Mouse (Mus musculus) neural tube, embryonic 13.5 days (tissue): Measurements from ENCODE around the gene St7. TPM values are rescaled to one million over a fixed set of nuclear protein-coding genes. Genes with fewer than 3 reads are reported as not detected.

ENCODE experiments used
- ATAC-seq: fragments of 200-750 bp; cut with Nextera tagmentation; 2 replicates; pipeline ENCODE4 v1.8.0; 2017; ENCODE audit warnings: low read depth, mild to moderate bottlenecking, moderate TSS enrichment, moderate library complexity
- H3K27ac ChIP-seq: fragments of 300-500 bp; sonication (generic); replicated peaks from 2 replicates; pipeline ENCODE4 v1.5.1; 2015; ENCODE audit warnings: moderate library complexity, mild to moderate bottlenecking, inconsistent platforms
- H3K27me3 ChIP-seq: fragments of 300-500 bp; sonication (generic); 2 replicates; pipeline ENCODE4 v1.6.1; 2015; ENCODE audit warnings: mild to moderate bottlenecking, inconsistent platforms
- H3K36me3 ChIP-seq: fragments of 300-500 bp; sonication (generic); 2 replicates; pipeline ENCODE4 v1.6.1; 2015; ENCODE audit warnings: mild to moderate bottlenecking, inconsistent platforms
- H3K4me1 ChIP-seq: fragments of 300-500 bp; sonication (generic); replicated peaks from 2 replicates; pipeline ENCODE4 v1.6.1; 2015; ENCODE audit warnings: inconsistent platforms
- H3K4me2 ChIP-seq: fragments of 300-500 bp; sonication (generic); 2 replicates; pipeline ENCODE4 v1.6.1; 2015; ENCODE audit warnings: inconsistent platforms, mild to moderate bottlenecking, moderate library complexity
- H3K4me3 ChIP-seq: fragments of 300-500 bp; sonication (generic); 2 replicates; pipeline ENCODE4 v1.5.1; 2015; ENCODE audit warnings: mild to moderate bottlenecking, inconsistent platforms
- H3K9ac ChIP-seq: fragments of 300-500 bp; sonication (generic); 2 replicates; pipeline ENCODE4 v1.6.1; 2015; ENCODE audit warnings: moderate library complexity, mild to moderate bottlenecking, inconsistent platforms
- H3K9me3 ChIP-seq: fragments of 300-500 bp; sonication (generic); 2 replicates; pipeline ENCODE4 v1.6.1; 2016; ENCODE audit warnings: inconsistent platforms
- WGBS: fragments of 180-500 bp; shearing (Covaris S2); methylation state at CpG from one replicate; pipeline ENCODE4 v1.1.7; 2015; 5-methylcytosine and 5-hydroxymethylcytosine counted together
- polyA plus RNA-seq: library from polyadenylated mRNA; unstranded; fragments of >200 nt; fragmentation: Nextera tagmentation; extraction: Ambion mirVana; gene quantifications from 2 replicates; pipeline ENCODE4 v1.2.1, GENCODE M21; 2015

Gene St7
- polyA plus RNA-seq, 1 experiment from 2014 or later: 56.9 TPM

DNA sequence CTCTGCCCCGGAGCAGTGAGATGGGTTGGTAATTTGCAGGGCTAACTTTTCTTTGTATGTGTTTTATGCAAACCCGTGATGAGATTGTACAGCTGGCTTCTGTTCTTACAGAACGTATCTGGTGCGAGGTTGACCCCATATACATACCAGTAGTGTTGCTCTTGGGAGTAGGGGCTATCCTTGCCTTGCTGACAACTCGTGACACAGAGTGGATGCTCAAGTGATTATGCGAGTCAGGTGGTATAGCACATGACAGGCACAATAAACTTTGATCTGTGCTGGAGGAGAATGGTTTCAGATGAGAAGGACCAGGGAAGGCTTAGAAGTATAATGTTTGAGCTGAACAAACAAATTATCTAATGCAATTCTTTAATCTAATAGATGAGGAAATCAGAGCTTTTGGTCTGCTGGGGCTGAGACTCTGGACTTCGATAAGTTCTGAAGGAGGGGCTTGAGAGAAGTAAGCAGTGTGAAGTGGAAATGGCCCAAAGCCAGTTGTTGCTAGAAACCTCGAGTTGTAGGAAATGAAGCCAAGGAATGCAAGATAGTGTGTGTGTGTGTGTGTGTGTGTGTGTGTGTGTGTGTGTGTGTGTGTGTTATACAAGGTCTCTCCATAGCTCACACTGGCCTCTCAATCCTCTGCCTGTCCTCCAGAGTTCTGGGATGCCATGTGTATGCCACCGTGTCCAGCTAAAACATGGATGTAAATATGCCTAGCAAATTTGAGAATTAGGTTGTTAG, 251.3 kb downstream of the St7 start:
- Histone ChIP-seq H3K4me3 (no peak overlapping the region), H3K9me3 (no peaks in the 10 kb centered on the region), H3K4me1 (0 out of 2 replicates have a peak, but pooled peaks cover 5% of the 10 kb centered on the region), H3K36me3 (peaks cover 39% of the 10 kb centered on the region), H3K4me2 (no peak overlapping the region), H3K27ac (no peak overlapping the region), H3K27me3 (no peaks in the 10 kb centered on the region), H3K9ac (no peak overlapping the region)
- 80% methylated on average over 9 of the region's 9 CpGs for WGBS
- ATAC-seq: no peak; the same call in 1 of the 2 replicates

DNA sequence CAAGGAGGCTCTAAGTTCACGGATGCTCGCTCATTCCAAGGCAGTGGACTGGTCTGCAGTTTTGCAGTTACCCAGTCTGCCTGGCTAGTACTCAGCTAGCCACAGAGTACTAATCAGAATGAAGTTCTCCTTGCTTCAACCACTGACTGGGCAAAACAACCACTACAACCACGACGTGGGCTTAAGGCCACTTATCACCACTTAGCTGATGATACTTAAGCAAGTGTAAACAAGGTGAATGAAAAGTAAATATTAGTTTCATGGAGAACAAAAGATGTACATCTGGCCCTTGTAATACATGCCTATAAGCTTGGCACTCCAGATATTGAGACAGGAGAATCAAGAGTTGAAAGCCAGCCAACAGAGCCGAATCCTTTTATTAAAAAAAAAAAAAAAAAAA, 253.7 kb downstream of the St7 start:
- Histone ChIP-seq H3K9ac (no peak overlapping the region), H3K36me3 (peaks cover 16% of the 10 kb centered on the region), H3K27ac (no peak overlapping the region), H3K9me3 (no peaks in the 10 kb centered on the region), H3K4me3 (no peak overlapping the region), H3K4me1 (0 out of 2 replicates have a peak, but pooled peaks cover 8% of the 10 kb centered on the region), H3K27me3 (no peaks in the 10 kb centered on the region), H3K4me2 (no peak overlapping the region)
- WGBS: 84% methylated on average over 5 of the region's 5 CpGs
- no peak for ATAC-seq

DNA sequence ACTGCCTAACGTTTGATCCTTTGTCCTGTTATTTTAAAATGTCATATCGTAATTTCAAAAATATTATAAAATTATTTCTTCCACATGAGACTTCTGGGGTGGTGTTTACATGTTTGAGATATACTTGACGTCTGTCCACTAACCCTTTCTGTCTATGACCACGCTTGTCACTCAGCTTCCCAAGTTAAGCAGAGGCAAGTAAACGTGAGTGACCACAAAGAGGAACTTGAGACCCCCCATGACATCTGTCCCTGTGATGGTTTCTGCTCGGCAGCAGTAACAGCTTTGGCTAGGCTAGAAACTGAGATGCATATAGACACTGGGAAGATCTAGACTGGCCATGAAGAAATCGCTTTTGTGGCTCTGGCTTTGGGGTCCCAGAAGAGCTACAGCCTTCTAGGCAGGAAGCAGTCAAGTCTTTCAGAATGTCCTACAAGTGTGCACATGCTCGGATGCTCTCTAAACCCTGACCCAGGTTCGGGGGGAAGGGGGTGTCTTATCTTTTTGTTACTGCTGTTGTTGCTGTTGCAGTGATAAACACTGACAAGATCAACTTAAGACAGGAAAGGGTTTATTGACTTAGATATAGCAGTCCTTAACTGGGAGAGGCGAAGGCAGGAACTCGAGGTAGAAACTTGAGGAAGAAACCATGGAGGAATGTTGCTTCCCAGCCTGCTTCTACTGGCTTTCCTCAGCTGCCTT, 254.5 kb downstream of the St7 start:
- Histone ChIP-seq H3K4me1 (peaks cover 11% of the 10 kb centered on the region; the same call in 1 of the 2 replicates), H3K27me3 (no peaks in the 10 kb centered on the region), H3K9me3 (no peaks in the 10 kb centered on the region), H3K36me3 (peaks cover 15% of the 10 kb centered on the region), H3K4me2 (no peak overlapping the region), H3K9ac (no peak overlapping the region), H3K4me3 (no peak overlapping the region), H3K27ac (no peak overlapping the region)
- 80% methylated on average over 11 of the region's 11 CpGs for WGBS
- no peak for ATAC-seq

DNA sequence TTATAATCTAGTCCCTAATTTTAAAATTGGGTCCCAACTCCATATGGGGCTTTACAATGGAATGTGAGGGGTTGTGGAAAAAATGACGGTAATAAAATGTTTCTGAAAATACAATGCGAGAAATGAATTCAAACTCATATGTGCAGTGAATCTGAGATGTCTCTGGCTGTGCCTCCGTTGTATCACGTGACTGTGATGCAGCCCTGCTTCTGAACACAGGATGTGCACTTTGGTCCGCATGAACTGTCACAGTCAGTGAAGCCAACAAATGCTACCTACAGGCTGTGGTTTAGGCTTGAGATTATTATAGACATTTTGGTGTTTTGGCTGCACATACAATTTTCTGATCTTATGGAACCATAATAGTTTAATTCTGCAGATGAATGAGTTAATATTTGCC, 256.4 kb downstream of the St7 start:
- Histone ChIP-seq H3K4me2 (no peak overlapping the region), H3K27me3 (no peaks in the 10 kb centered on the region), H3K27ac (no peak overlapping the region), H3K9me3 (no peaks in the 10 kb centered on the region), H3K4me1 (peaks cover 11% of the 10 kb centered on the region; the same call in 1 of the 2 replicates), H3K36me3 (no peaks in the 10 kb centered on the region), H3K4me3 (no peak overlapping the region), H3K9ac (no peak overlapping the region)
- WGBS: 88% methylated on average over 5 of the region's 5 CpGs
- ATAC-seq: no peak

DNA sequence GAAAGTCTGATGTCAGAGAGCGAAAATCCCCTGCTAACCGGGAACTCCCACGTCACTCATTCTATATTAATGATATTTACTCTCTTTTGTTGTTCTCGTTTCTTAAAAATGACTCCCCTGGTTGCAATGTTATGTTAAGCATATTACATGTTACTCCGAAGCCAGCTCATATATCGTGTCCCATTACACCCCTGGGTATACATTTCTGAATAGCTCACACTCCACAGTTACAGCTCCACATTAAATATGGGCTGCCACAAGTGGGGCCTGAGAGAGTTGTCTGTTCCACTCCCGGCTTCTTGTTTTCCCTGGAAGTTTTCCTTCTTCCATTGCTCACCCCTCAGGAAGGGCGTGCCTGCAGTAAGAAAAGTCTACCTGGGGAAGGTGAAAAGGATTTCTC, 259.0 kb downstream of the St7 start:
- ATAC-seq: peak; percentile 83
- WGBS: 58% methylated on average over 8 of the region's 8 CpGs
- H3K36me3 ChIP-seq: no peaks in the 10 kb centered on the region

DNA sequence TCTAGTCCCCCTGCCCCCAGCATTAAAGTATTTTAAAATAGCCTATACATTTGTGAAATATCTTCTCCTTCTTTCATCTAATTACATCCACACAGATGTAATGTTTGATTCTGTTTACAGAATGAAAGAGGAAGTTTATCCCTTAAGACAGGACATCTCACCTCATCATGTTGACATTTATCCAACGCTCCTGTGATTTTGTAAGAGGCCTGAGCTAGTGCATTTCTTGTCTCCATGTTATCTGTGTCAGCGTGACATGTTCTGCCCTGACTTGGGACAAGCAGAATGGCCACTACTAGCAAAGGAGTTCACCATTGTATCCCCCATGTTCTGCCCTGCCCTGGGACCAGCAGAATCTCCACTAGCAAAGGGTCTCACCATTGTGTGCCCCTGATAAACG, 270.7 kb downstream of the St7 start:
- Histone ChIP-seq H3K36me3 (no peaks in the 10 kb centered on the region), H3K4me1 (peaks cover under 1% of the 10 kb centered on the region; the same call in 1 of the 2 replicates), H3K27me3 (no peaks in the 10 kb centered on the region), H3K9ac (no peak overlapping the region), H3K4me2 (no peak overlapping the region), H3K4me3 (no peak overlapping the region), H3K9me3 (no peaks in the 10 kb centered on the region), H3K27ac (no peak overlapping the region)
- ATAC-seq: no peak
- 76% methylated on average over 3 of the region's 3 CpGs for WGBS

More for the DNA sequence above, 259.0 kb downstream of the St7 start:
- Histone ChIP-seq H3K4me3 (no peak overlapping the region), H3K9me3 (no peaks in the 10 kb centered on the region), H3K4me1 (peaks cover 11% of the 10 kb centered on the region; the same call in 1 of the 2 replicates), H3K4me2 (no peak overlapping the region), H3K27ac (no peak overlapping the region), H3K9ac (no peak overlapping the region), H3K27me3 (no peaks in the 10 kb centered on the region)

DNA sequence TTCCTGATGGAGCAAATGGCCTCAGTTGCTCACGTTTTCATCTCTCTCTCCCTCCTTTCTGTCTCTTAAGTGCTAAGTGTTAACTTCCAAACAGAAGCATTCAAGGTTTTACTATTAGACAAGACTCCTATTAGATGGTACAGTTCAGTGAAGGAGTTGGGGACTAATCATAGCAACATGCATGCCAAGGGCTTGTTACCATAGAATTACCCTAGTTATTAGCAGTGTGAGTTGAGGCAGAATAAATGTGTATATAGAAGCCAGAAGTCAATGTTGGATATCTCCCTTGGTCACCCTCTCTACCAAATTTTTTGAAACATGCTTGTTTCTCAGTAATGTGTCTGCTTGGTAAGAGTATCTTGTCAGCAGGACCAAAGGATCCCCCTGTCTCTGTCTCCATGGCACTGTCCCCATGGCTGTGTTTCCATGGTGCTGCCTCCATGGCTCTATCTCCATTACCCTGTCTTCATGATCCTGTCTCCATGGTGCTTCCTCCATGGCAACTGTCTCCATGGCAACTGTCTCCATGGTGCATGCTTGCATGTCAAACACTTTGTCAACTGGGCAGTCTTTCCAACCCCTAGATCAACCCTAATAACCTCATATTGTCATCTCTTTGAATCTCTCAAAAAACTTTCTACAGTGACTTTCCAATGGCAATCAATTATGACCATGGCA, 275.9 kb downstream of the St7 start:
- peak; percentile 97 for ATAC-seq
- no peak overlapping the region for H3K4me2 ChIP-seq
- H3K36me3 ChIP-seq: no peaks in the 10 kb centered on the region
- H3K4me3 ChIP-seq: no peak overlapping the region
- peaks cover 6% of the 10 kb centered on the region for H3K4me1 ChIP-seq
- H3K9ac ChIP-seq: no peak overlapping the region
- H3K9me3 ChIP-seq: no peaks in the 10 kb centered on the region
- WGBS: 65% methylated on average over 1 of the region's 1 CpGs
- H3K27ac ChIP-seq: no peak overlapping the region
- no peaks in the 10 kb centered on the region for H3K27me3 ChIP-seq

DNA sequence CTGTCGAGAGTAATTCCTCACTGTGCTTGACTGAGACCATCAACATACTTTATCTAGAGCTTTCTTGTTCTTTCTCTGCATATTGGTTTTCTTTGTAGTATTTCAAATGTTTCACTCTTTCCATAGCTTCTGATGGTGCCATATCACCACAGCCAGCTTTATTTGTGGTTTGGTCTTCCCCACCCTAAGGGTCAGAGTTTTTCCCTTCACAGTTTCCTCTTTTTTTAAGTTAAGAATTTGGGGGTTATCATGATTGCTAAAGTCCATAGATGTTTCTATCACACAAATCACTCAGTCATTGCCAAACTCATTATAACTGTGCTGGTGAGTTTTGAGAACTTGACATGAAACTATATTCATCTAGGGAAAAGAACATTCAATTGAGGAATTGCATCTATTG, 277.1 kb downstream of the St7 start:
- no peak overlapping the region for H3K27ac ChIP-seq
- H3K9ac ChIP-seq: no peak overlapping the region
- H3K36me3 ChIP-seq: no peaks in the 10 kb centered on the region
- no peak overlapping the region for H3K4me3 ChIP-seq
- no peak for ATAC-seq
- peaks cover 6% of the 10 kb centered on the region for H3K4me1 ChIP-seq
- H3K4me2 ChIP-seq: no peak overlapping the region
- no peaks in the 10 kb centered on the region for H3K27me3 ChIP-seq
- 81% methylated on average over 1 of the region's 1 CpGs for WGBS
- H3K9me3 ChIP-seq: no peaks in the 10 kb centered on the region

DNA sequence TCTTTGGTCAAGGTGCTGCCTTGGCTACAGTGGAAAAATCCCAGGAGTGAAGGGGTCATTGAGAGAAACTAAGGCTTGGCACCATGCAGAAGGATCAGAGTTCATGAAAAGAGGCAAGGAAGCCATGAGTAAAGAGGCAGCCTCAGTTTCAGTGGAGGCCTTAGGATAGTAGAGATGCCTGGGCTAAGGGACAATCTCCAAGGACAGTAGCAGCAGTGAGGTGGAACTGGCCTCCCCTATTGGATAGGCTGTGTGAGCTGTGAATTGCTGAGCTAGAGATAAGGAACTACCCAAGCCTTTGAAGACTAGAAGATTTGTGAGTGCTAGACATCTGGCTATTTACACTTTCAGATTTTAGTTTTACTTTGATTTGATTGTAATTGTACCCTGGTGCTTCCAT, 278.7 kb downstream of the St7 start:
- H3K27ac ChIP-seq: no peak overlapping the region

DNA sequence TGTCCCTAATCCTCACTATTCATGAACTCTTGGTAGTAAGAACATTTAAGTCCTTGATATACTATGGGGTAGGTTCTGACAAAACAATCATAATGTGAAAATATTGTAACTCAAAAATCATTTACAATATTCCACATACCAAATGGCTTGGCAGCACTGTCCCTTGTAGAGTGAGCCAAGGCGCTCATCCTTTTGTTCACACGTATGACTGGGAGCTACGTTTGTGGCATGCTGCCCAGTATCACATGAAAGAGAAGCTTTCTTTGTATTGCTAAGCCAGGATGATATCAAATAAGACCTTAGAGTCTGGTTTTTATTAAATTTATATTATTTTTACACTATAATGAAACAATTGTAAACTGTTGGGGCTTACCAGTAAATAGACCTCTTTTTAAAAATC, 281.7 kb downstream of the St7 start:
- Histone ChIP-seq H3K4me1 (no peaks in the 10 kb centered on the region), H3K27ac (no peak overlapping the region), H3K4me2 (no peak overlapping the region), H3K27me3 (no peaks in the 10 kb centered on the region), H3K9me3 (no peaks in the 10 kb centered on the region), H3K4me3 (no peak overlapping the region), H3K9ac (no peak overlapping the region), H3K36me3 (no peaks in the 10 kb centered on the region)
- no peak for ATAC-seq
- 80% methylated on average over 3 of the region's 3 CpGs for WGBS

More for the DNA sequence above, 278.7 kb downstream of the St7 start:
- no peak overlapping the region for H3K9ac ChIP-seq
- H3K27me3 ChIP-seq: no peaks in the 10 kb centered on the region
- H3K4me3 ChIP-seq: no peak overlapping the region
- H3K4me2 ChIP-seq: no peak overlapping the region
- no peaks in the 10 kb centered on the region for H3K9me3 ChIP-seq
- peaks cover 6% of the 10 kb centered on the region for H3K4me1 ChIP-seq
- no peaks in the 10 kb centered on the region for H3K36me3 ChIP-seq
- no peak for ATAC-seq

DNA sequence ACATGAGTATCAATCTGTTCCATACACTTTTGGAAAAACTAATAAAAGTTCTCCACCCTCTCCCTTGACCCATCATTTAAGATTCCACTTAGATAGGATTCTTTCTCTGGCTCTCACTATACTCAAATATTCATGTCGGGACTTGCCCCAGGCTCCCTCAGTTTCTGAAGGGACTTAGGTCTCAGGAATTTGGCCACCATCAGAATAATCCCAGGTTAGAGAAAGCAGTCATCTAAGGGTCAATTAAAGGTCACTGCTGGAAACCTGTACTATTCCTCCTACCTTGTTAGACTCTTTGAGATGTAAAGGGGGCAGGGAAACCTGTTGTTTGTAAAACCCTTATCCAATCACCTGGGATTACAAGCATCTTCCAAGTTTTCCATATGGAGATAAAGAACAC, 284.4 kb downstream of the St7 start:
- no peaks in the 10 kb centered on the region for H3K36me3 ChIP-seq
- no peaks in the 10 kb centered on the region for H3K27me3 ChIP-seq
- no peak for ATAC-seq
- no peak overlapping the region for H3K9ac ChIP-seq
- H3K9me3 ChIP-seq: no peaks in the 10 kb centered on the region
- WGBS: 63% methylated on average over 1 of the region's 1 CpGs
- no peak overlapping the region for H3K4me2 ChIP-seq
- no peaks in the 10 kb centered on the region for H3K4me1 ChIP-seq
- H3K27ac ChIP-seq: no peak overlapping the region
- H3K4me3 ChIP-seq: no peak overlapping the region

DNA sequence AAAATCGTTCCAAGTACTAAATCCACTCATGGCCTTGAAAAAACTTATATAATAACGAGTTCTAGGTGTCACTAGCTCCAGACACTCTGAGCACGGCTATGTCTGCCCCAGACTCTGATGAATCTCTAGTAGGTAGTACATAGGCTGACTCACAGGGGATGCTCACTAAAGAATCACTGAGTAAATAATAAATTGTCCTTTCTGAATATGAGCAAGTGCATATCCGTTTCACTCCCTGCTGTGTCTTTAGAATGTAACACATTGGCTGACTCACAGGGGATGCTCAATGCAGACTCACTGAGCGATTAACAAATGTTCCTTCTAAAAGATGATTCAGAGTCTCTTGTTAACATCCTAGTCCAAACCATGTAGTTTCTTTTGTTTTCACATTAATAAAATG, 285.6 kb downstream of the St7 start:
- no peaks in the 10 kb centered on the region for H3K36me3 ChIP-seq
- no peak overlapping the region for H3K27ac ChIP-seq
- 79% methylated on average over 5 of the region's 5 CpGs for WGBS
- no peak overlapping the region for H3K9ac ChIP-seq
- no peak overlapping the region for H3K4me3 ChIP-seq
- no peaks in the 10 kb centered on the region for H3K4me1 ChIP-seq
- ATAC-seq: no peak
- H3K4me2 ChIP-seq: no peak overlapping the region
- no peaks in the 10 kb centered on the region for H3K9me3 ChIP-seq
- H3K27me3 ChIP-seq: no peaks in the 10 kb centered on the region
